Mouse (Mus musculus) lung, postnatal 0 days (tissue): ENCODE results near the gene Dnaja2. TPM values are rescaled to one million over a fixed set of nuclear protein-coding genes. Genes with fewer than 3 reads are reported as not detected.
A peak's percentile ranks its signal among the peaks of the same experiment; 100 is the strongest.

Experiments
- ATAC-seq: fragments of 200-750 bp; cut with Nextera tagmentation; 2 replicates; pipeline ENCODE4 v1.8.0; 2017; ENCODE audit warnings: moderate library complexity
- DNase-seq: peaks from one replicate; pipeline ENCODE4 v3.0.0-alpha.2; 2016; ENCODE audit warnings: low spot score
- H3K27ac ChIP-seq: fragments of 300-500 bp; sonication (generic); 2 replicates; pipeline ENCODE4 v1.5.1; 2014; ENCODE audit warnings: antibody characterized with exemption, mild to moderate bottlenecking, low read length, mixed read lengths
- H3K27me3 ChIP-seq: fragments of 300-500 bp; sonication (generic); replicated peaks from 2 replicates; pipeline ENCODE4 v1.6.1; 2014; ENCODE audit warnings: low read length, mixed read lengths; ENCODE audit not compliant: insufficient read depth
- H3K36me3 ChIP-seq: fragments of 300-500 bp; sonication (generic); 2 replicates; pipeline ENCODE4 v1.6.1; 2014; ENCODE audit warnings: low read length, mixed read lengths; ENCODE audit not compliant: insufficient read depth
- H3K4me1 ChIP-seq: fragments of 300-500 bp; sonication (generic); 2 replicates; pipeline ENCODE4 v1.6.1; 2014; ENCODE audit warnings: antibody characterized with exemption, low read depth, low read length, mixed read lengths; ENCODE audit not compliant: insufficient read depth
- H3K4me2 ChIP-seq: fragments of 300-500 bp; sonication (generic); replicated peaks from 2 replicates; pipeline ENCODE4 v1.6.1; 2014; ENCODE audit warnings: low read depth, mild to moderate bottlenecking, low read length, moderate library complexity, mixed read lengths
- H3K4me3 ChIP-seq: fragments of 300-500 bp; sonication (generic); 2 replicates; pipeline ENCODE4 v1.5.1; 2014; ENCODE audit warnings: low read depth, low read length
- H3K9ac ChIP-seq: fragments of 300-500 bp; sonication (generic); replicated peaks from 2 replicates; pipeline ENCODE4 v1.6.1; 2014; ENCODE audit warnings: low read depth, mild to moderate bottlenecking
- H3K9me3 ChIP-seq: fragments of 300-500 bp; sonication (generic); 2 replicates; pipeline ENCODE4 v1.6.1; 2016; ENCODE audit warnings: low read length, mixed read lengths
- CTCF ChIP-seq: IDR thresholded peaks from 2 replicates; pipeline ENCODE4 v1.5.1; 2016; ENCODE audit warnings: antibody characterized with exemption, mild to moderate bottlenecking
- EP300 ChIP-seq: IDR thresholded peaks from 2 replicates; pipeline ENCODE4 v1.6.1; 2016; ENCODE audit warnings: antibody characterized with exemption, mild to moderate bottlenecking, control low read depth
- WGBS: fragments of 180-500 bp; shearing (Covaris S2); extraction: QIAGEN DNeasy Blood & Tissue Kit; methylation state at CpG from one replicate; pipeline ENCODE4 v1.1.7; 2014; 5-methylcytosine and 5-hydroxymethylcytosine counted together
- polyA plus RNA-seq: library from polyadenylated mRNA; unstranded; fragments of >200 nt; fragmentation: Nextera tagmentation; extraction: Ambion mirVana; gene quantifications from 2 replicates; pipeline ENCODE4 v1.2.1, GENCODE M21; 2015

Gene Dnaja2
- polyA plus RNA-seq, 1 experiment from 2014 or later: 95.7 TPM

GRCm38 (mm10) chr8:85528959-85529358 is 26.2 kb downstream of the Dnaja2 start:
- no peaks in the 10 kb centered on the region for H3K9me3 ChIP-seq
- no peaks in the 10 kb centered on the region for H3K4me1 ChIP-seq
- no peak overlapping the region for H3K9ac ChIP-seq
- no peak overlapping the region for H3K27ac ChIP-seq
- DNase-seq: peak; percentile 54
- WGBS: 50% methylated on average over 3 of the region's 3 CpGs
- TF ChIP-seq CTCF (no peak), EP300 (no peak)
- no peak overlapping the region for H3K4me2 ChIP-seq
- no peaks in the 10 kb centered on the region for H3K27me3 ChIP-seq
- no peak overlapping the region for H3K4me3 ChIP-seq
- peak; percentile 55 for ATAC-seq
- H3K36me3 ChIP-seq: no peaks in the 10 kb centered on the region

GRCm38 (mm10) chr8:85526105-85526504 is 29.0 kb downstream of the Dnaja2 start:
- no peak for ATAC-seq
- no peaks in the 10 kb centered on the region for H3K4me1 ChIP-seq
- no peaks in the 10 kb centered on the region for H3K36me3 ChIP-seq
- WGBS: 29% methylated on average over 6 of the region's 6 CpGs
- TF ChIP-seq CTCF (peak; percentile 92), EP300 (no peak)
- no peaks in the 10 kb centered on the region for H3K9me3 ChIP-seq
- H3K4me3 ChIP-seq: no peak overlapping the region
- no peaks in the 10 kb centered on the region for H3K27me3 ChIP-seq
- no peak overlapping the region for H3K4me2 ChIP-seq
- no peak overlapping the region for H3K27ac ChIP-seq
- DNase-seq: peak; percentile 76
- H3K9ac ChIP-seq: no peak overlapping the region

GRCm38 (mm10) chr8:85524086-85524485 is 31.1 kb downstream of the Dnaja2 start:
- no peak for ATAC-seq
- DNase-seq: no peak
- H3K9ac ChIP-seq: no peak overlapping the region
- H3K27me3 ChIP-seq: no peaks in the 10 kb centered on the region
- H3K4me2 ChIP-seq: no peak overlapping the region
- no peaks in the 10 kb centered on the region for H3K4me1 ChIP-seq
- no peaks in the 10 kb centered on the region for H3K36me3 ChIP-seq
- 91% methylated on average over 7 of the region's 7 CpGs for WGBS
- no peaks in the 10 kb centered on the region for H3K9me3 ChIP-seq
- no peak overlapping the region for H3K4me3 ChIP-seq
- H3K27ac ChIP-seq: no peak overlapping the region
- TF ChIP-seq CTCF (no peak), EP300 (no peak)

- H3K9me3 ChIP-seq: no peaks in the 10 kb centered on the region
- H3K36me3 ChIP-seq: no peaks in the 10 kb centered on the region
- TF ChIP-seq CTCF: no peak
- TF ChIP-seq EP300: no peak
- H3K4me2 ChIP-seq: no peak overlapping the region
- no peak overlapping the region for H3K4me3 ChIP-seq
- no peak for DNase-seq
- no peaks in the 10 kb centered on the region for H3K4me1 ChIP-seq
- no peak overlapping the region for H3K9ac ChIP-seq
- 85% methylated on average over 8 of the region's 8 CpGs for WGBS
- no peak overlapping the region for H3K27ac ChIP-seq
- no peak for ATAC-seq
- no peaks in the 10 kb centered on the region for H3K27me3 ChIP-seq
These were observed 33.8 kb downstream of the Dnaja2 start for GRCm38 (mm10) chr8:85521332-85521731.

GRCm38 (mm10) chr8:85520586-85520985 is 34.6 kb downstream of the Dnaja2 start:
- ATAC-seq (no peak), DNase-seq (no peak)
- no peaks in the 10 kb centered on the region for H3K9me3 ChIP-seq
- H3K4me3 ChIP-seq: no peak overlapping the region
- H3K27me3 ChIP-seq: no peaks in the 10 kb centered on the region
- H3K27ac ChIP-seq: no peak overlapping the region
- TF ChIP-seq CTCF: no peak
- no peak for TF ChIP-seq EP300
- 89% methylated on average over 4 of the region's 4 CpGs for WGBS
- H3K4me2 ChIP-seq: no peak overlapping the region
- H3K4me1 ChIP-seq: no peaks in the 10 kb centered on the region
- no peak overlapping the region for H3K9ac ChIP-seq
- no peaks in the 10 kb centered on the region for H3K36me3 ChIP-seq

- Histone ChIP-seq H3K4me3 (no peak overlapping the region), H3K27ac (no peak overlapping the region), H3K9me3 (no peaks in the 10 kb centered on the region), H3K9ac (no peak overlapping the region), H3K4me1 (no peaks in the 10 kb centered on the region), H3K27me3 (no peaks in the 10 kb centered on the region), H3K36me3 (no peaks in the 10 kb centered on the region), H3K4me2 (no peak overlapping the region)
- no peak for ATAC-seq
- no peak for DNase-seq
- TF ChIP-seq EP300 (no peak), CTCF (no peak)
- WGBS: 84% methylated on average over 10 of the region's 10 CpGs
These were observed 37.2 kb downstream of the Dnaja2 start for GRCm38 (mm10) chr8:85517956-85518355.

- no peak for DNase-seq
- H3K4me3 ChIP-seq: no peak overlapping the region
- no peak for TF ChIP-seq EP300
- TF ChIP-seq CTCF: no peak
- no peak overlapping the region for H3K27ac ChIP-seq
- no peaks in the 10 kb centered on the region for H3K27me3 ChIP-seq
- WGBS: 68% methylated on average over 4 of the region's 4 CpGs
- no peaks in the 10 kb centered on the region for H3K9me3 ChIP-seq
- H3K36me3 ChIP-seq: no peaks in the 10 kb centered on the region
- H3K4me1 ChIP-seq: no peaks in the 10 kb centered on the region
- no peak for ATAC-seq
- no peak overlapping the region for H3K9ac ChIP-seq
- H3K4me2 ChIP-seq: no peak overlapping the region
These were observed 37.8 kb downstream of the Dnaja2 start for GRCm38 (mm10) chr8:85517336-85517735.
